Mouse (Mus musculus) kidney, embryonic 14.5 days (tissue): ENCODE measurements around the gene Dohh. TPM values are rescaled to one million over a fixed set of nuclear protein-coding genes. Genes with fewer than 3 reads are reported as not detected.

Experiments
- ATAC-seq: fragments of 200-750 bp; cut with Nextera tagmentation; 2 replicates; pipeline ENCODE4 v1.8.0; 2017; ENCODE audit warnings: moderate number of reproducible peaks, mild to moderate bottlenecking, moderate TSS enrichment, moderate library complexity; ENCODE audit not compliant: low FRiP score, low TSS enrichment
- H3K27ac ChIP-seq: fragments of 300-500 bp; sonication (generic); 2 replicates; pipeline ENCODE4 v1.5.1; 2014; ENCODE audit warnings: low read depth, mild to moderate bottlenecking, low read length, moderate library complexity, mixed read lengths
- H3K27me3 ChIP-seq: fragments of 300-500 bp; sonication (generic); 2 replicates; pipeline ENCODE4 v1.6.1; 2014; ENCODE audit warnings: mild to moderate bottlenecking, low read length; ENCODE audit not compliant: control insufficient read depth, insufficient read depth
- H3K36me3 ChIP-seq: fragments of 300-500 bp; sonication (generic); 2 replicates; pipeline ENCODE4 v1.6.1; 2014; ENCODE audit warnings: low read length, mixed read lengths; ENCODE audit not compliant: control insufficient read depth, insufficient read depth
- H3K4me1 ChIP-seq: fragments of 300-500 bp; sonication (generic); 2 replicates; pipeline ENCODE4 v1.6.1; 2014; ENCODE audit warnings: low read length, mixed read lengths; ENCODE audit not compliant: control insufficient read depth, insufficient read depth
- H3K4me2 ChIP-seq: fragments of 300-500 bp; sonication (generic); replicated peaks from 2 replicates; pipeline ENCODE4 v1.6.1; 2014; ENCODE audit warnings: low read depth, mild to moderate bottlenecking, low read length
- H3K4me3 ChIP-seq: fragments of 300-500 bp; sonication (generic); 2 replicates; pipeline ENCODE4 v1.5.1; 2014; ENCODE audit warnings: mild to moderate bottlenecking, low read length
- H3K9ac ChIP-seq: fragments of 300-500 bp; sonication (generic); 2 replicates; pipeline ENCODE4 v1.6.1; 2014; ENCODE audit warnings: low read depth, mild to moderate bottlenecking, low read length, moderate library complexity
- H3K9me3 ChIP-seq: fragments of 300-500 bp; sonication (generic); 2 replicates; pipeline ENCODE4 v1.6.1; 2016; ENCODE audit warnings: low read length; ENCODE audit not compliant: control insufficient read depth
- WGBS: fragments of 180-500 bp; shearing (Covaris S2); extraction: QIAGEN DNeasy Blood & Tissue Kit; methylation state at CpG from one replicate; pipeline ENCODE4 v1.1.7; 2014; 5-methylcytosine and 5-hydroxymethylcytosine counted together
- microRNA-seq: library from miRNA; unstranded; fragments of <30 nt; microRNA quantifications from one replicate; pipeline ENCODE4, GENCODE M21; 2016
- polyA plus RNA-seq: library from polyadenylated mRNA; unstranded; fragments of >200 nt; fragmentation: Nextera tagmentation; extraction: Ambion mirVana; gene quantifications from 2 replicates; pipeline ENCODE4 v1.2.1, GENCODE M21; 2014

Gene Dohh
- polyA plus RNA-seq, 1 experiment from 2014 or later = 59.2 TPM

- WGBS = 4% methylated on average over 17 of the region's 17 CpGs
- Histone ChIP-seq H3K9ac (no peak overlapping the region), H3K27me3 (no peaks in the 10 kb centered on the region), H3K36me3 (no peaks in the 10 kb centered on the region), H3K4me2 (peak overlapping the region; percentile 44), H3K9me3 (no peaks in the 10 kb centered on the region), H3K4me1 (peaks cover 17% of the 10 kb centered on the region; the same call in 1 of the 2 replicates), H3K27ac (no peak overlapping the region), H3K4me3 (no peak overlapping the region)
- ATAC-seq = peak; percentile 81
These were observed 48.6 kb downstream of the Dohh start for GRCm38 (mm10) chr10:81432868-81433262.

GRCm38 (mm10) chr10:81433541-81434289 lies 49.5 kb downstream of the Dohh start:
- WGBS = 74% methylated on average over 26 of the region's 26 CpGs
- H3K9me3 ChIP-seq = no peaks in the 10 kb centered on the region
- no peak overlapping the region for H3K4me3 ChIP-seq
- H3K9ac ChIP-seq = no peak overlapping the region
- no peaks in the 10 kb centered on the region for H3K36me3 ChIP-seq
- H3K27ac ChIP-seq = no peak overlapping the region
- H3K27me3 ChIP-seq = no peaks in the 10 kb centered on the region
- H3K4me1 ChIP-seq = peaks cover 17% of the 10 kb centered on the region; the same call in 1 of the 2 replicates
- H3K4me2 ChIP-seq = no peak overlapping the region
- ATAC-seq = no peak

- H3K36me3 ChIP-seq = no peaks in the 10 kb centered on the region
- no peak overlapping the region for H3K27ac ChIP-seq
- H3K9me3 ChIP-seq = no peaks in the 10 kb centered on the region
- H3K4me1 ChIP-seq = peaks cover 16% of the 10 kb centered on the region; the same call in 1 of the 2 replicates
- WGBS = 61% methylated on average over 15 of the region's 15 CpGs
- no peak overlapping the region for H3K4me2 ChIP-seq
- no peak overlapping the region for H3K9ac ChIP-seq
- no peak for ATAC-seq
- H3K4me3 ChIP-seq = no peak overlapping the region
- no peaks in the 10 kb centered on the region for H3K27me3 ChIP-seq
These were observed 50.4 kb downstream of the Dohh start for GRCm38 (mm10) chr10:81434361-81435263.

- no peaks in the 10 kb centered on the region for H3K36me3 ChIP-seq
- H3K27ac ChIP-seq = no peak overlapping the region
- H3K27me3 ChIP-seq = no peaks in the 10 kb centered on the region
- H3K4me2 ChIP-seq = no peak overlapping the region
- H3K9me3 ChIP-seq = no peaks in the 10 kb centered on the region
- no peak overlapping the region for H3K4me3 ChIP-seq
- WGBS = 65% methylated on average over 3 of the region's 3 CpGs
- no peak for ATAC-seq
- no peak overlapping the region for H3K9ac ChIP-seq
- H3K4me1 ChIP-seq = peaks cover 14% of the 10 kb centered on the region; the same call in 1 of the 2 replicates
These were observed 51.2 kb downstream of the Dohh start for GRCm38 (mm10) chr10:81435436-81435835.

Small RNAs within 50 kb of the gene (microRNA-seq; reads per million reads assigned to microRNA genes)
- 2.1 reads per million, percentile 3 among the genes with 10 or more reads in this experiment for gene Mir1191b
- not detected for gene Mir6913

Other genes with a start within 250 kb of the Dohh start
- gene Zbtb7a, start 249.2 kb upstream of the Dohh start, polyA plus RNA-seq = 16.1 and 18.1 TPM in 2 replicates
- gene Pias4, start 216.5 kb upstream of the Dohh start, polyA plus RNA-seq = 45.3 and 48.4 TPM in 2 replicates
- gene Eef2, start 207.8 kb upstream of the Dohh start, polyA plus RNA-seq = 465 and 473 TPM in 2 replicates
- gene Dapk3, start 201.4 kb upstream of the Dohh start, polyA plus RNA-seq = 45.7 and 58.0 TPM in 2 replicates
- not detected in 2 replicates for gene 4930442H23Rik, start 200.6 kb upstream of the Dohh start, polyA plus RNA-seq
- gene Nmrk2, start 182.4 kb upstream of the Dohh start, polyA plus RNA-seq = not detected in 2 replicates
- 0.19 and 0.23 TPM in 2 replicates for gene Atcay, start 153.6 kb upstream of the Dohh start, polyA plus RNA-seq
- 4.5 and 4.7 TPM in 2 replicates for gene Zfr2, start 151.3 kb upstream of the Dohh start, polyA plus RNA-seq
- 5.4 and 7.0 TPM in 2 replicates for gene Matk, start 131.5 kb upstream of the Dohh start, polyA plus RNA-seq
- gene Mrpl54, start 117.5 kb upstream of the Dohh start, polyA plus RNA-seq = 240 and 276 TPM in 2 replicates
- gene Apba3, start 117.5 kb upstream of the Dohh start, polyA plus RNA-seq = 51.4 and 52.7 TPM in 2 replicates
- 7.6 and 11.6 TPM in 2 replicates for gene Tjp3, start 92.8 kb upstream of the Dohh start, polyA plus RNA-seq
- gene Pip5k1c, start 91.5 kb upstream of the Dohh start, polyA plus RNA-seq = 25.4 and 60.7 TPM in 2 replicates
- 21.4 and 29.6 TPM in 2 replicates for gene Cactin, start 63.3 kb upstream of the Dohh start, polyA plus RNA-seq
- gene Tbxa2r, start 55.7 kb upstream of the Dohh start, polyA plus RNA-seq = 8.7 and 10.1 TPM in 2 replicates
- gene Gipc3, start 41.2 kb upstream of the Dohh start, polyA plus RNA-seq = 0.05 and 0.07 TPM in 2 replicates
- gene Hmg20b, start 33.9 kb upstream of the Dohh start, polyA plus RNA-seq = 115 and 119 TPM in 2 replicates
- 4.1 and 4.6 TPM in 2 replicates for gene Mfsd12, start 26.9 kb upstream of the Dohh start, polyA plus RNA-seq
- 0.14 and 0.30 TPM in 2 replicates for gene 4930404N11Rik, start 18.6 kb upstream of the Dohh start, polyA plus RNA-seq
- gene Fzr1, start 5.9 kb upstream of the Dohh start, polyA plus RNA-seq = 101 and 108 TPM in 2 replicates
- 3.5 and 3.8 TPM in 2 replicates for gene Gm48551, start within 50 bp of the Dohh start, polyA plus RNA-seq
- 0.61 and 1.5 TPM in 2 replicates for gene Gm48552, start 4.6 kb downstream of the Dohh start, polyA plus RNA-seq
- gene Smim24, start 8.6 kb downstream of the Dohh start, polyA plus RNA-seq = 14.9 and 16.4 TPM in 2 replicates
- gene Nfic, start 71.2 kb downstream of the Dohh start, polyA plus RNA-seq = 47.3 and 59.0 TPM in 2 replicates
- 0.28 and 0.36 TPM in 2 replicates for gene Celf5, start 98.3 kb downstream of the Dohh start, polyA plus RNA-seq
- 59.1 and 76.6 TPM in 2 replicates for gene Ncln, start 112.0 kb downstream of the Dohh start, polyA plus RNA-seq
- gene S1pr4, start 115.7 kb downstream of the Dohh start, polyA plus RNA-seq = 0.41 and 0.54 TPM in 2 replicates
- 0.23 and 0.60 TPM in 2 replicates for gene Gna15, start 139.8 kb downstream of the Dohh start, polyA plus RNA-seq
- 77.7 and 89.2 TPM in 2 replicates for gene Gna11, start 160.8 kb downstream of the Dohh start, polyA plus RNA-seq
- 408 and 609 TPM in 2 replicates for gene Aes, start 175.1 kb downstream of the Dohh start, polyA plus RNA-seq
- 29.3 and 30.4 TPM in 2 replicates for gene Tle2, start 190.1 kb downstream of the Dohh start, polyA plus RNA-seq
- 12.6 and 15.5 TPM in 2 replicates for gene Tle6, start 216.6 kb downstream of the Dohh start, polyA plus RNA-seq
- gene BC025920, start 221.8 kb downstream of the Dohh start, polyA plus RNA-seq = 0.84 and 0.86 TPM in 2 replicates
- 39.9 and 40.7 TPM in 2 replicates for gene Sirt6, start 243.4 kb downstream of the Dohh start, polyA plus RNA-seq
- gene Ankrd24, start 244.1 kb downstream of the Dohh start, polyA plus RNA-seq = 11.3 and 18.5 TPM in 2 replicates